Mouse (Mus musculus): Measurements from ENCODE around the gene Arhgap10.

The Arhgap10 gene

GRCm38 (mm10) chr8:77444166-77444870 is 73.4 kb downstream of the Arhgap10 start:
- DNase-seq (ENCODE audit: low read depth, low spot score) = peak; percentile 27

GRCm38 (mm10) chr8:77442452-77442851 is 75.3 kb downstream of the Arhgap10 start:
- peak; percentile 29 for DNase-seq (ENCODE audit: low read depth, low spot score)

DNA sequence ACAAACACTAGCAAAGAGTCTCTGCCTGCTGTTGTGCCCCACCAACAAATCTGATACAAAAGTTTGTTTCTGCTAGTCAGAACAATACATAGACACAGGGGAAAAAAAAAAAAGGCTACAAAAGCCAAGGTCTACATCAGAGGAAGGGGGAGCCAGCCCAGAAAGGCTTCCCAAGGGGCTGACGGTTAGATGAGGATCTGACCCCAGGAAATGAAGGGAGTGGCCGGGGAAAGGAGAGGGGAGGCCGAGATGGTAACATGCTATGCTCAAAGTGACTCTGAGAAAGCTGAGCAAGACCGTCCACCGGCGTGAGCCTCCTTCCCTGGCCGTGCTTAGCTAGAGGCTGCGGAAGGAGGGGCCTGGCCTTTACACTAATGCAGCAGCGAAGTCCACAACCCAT is 76.8 kb downstream of the Arhgap10 start:
- DNase-seq (ENCODE audit: low read depth, low spot score) = no peak

GRCm38 (mm10) chr8:77440324-77440880 is 77.4 kb downstream of the Arhgap10 start:
- DNase-seq (ENCODE audit: low read depth, low spot score) = no peak

DNA sequence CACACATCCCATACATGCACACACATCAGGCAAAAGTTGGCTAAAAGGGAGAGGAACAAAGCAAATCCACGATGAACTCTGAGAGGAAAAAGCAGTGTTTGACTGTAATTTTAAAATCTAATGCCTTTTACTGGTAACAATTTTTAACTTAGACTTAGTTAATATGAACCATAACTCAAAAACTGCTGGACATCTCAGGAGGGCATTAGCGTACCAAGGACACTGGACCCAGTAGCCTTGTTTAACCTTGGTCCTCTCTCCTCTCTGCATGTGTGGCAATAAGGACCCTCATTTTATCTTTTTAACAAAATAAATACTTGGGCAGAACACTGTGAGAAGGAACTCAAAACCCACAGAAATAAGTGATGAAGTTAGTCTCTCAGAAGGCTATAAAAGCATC is 78.1 kb downstream of the Arhgap10 start:
- DNase-seq (ENCODE audit: low read depth, low spot score) = no peak

DNA sequence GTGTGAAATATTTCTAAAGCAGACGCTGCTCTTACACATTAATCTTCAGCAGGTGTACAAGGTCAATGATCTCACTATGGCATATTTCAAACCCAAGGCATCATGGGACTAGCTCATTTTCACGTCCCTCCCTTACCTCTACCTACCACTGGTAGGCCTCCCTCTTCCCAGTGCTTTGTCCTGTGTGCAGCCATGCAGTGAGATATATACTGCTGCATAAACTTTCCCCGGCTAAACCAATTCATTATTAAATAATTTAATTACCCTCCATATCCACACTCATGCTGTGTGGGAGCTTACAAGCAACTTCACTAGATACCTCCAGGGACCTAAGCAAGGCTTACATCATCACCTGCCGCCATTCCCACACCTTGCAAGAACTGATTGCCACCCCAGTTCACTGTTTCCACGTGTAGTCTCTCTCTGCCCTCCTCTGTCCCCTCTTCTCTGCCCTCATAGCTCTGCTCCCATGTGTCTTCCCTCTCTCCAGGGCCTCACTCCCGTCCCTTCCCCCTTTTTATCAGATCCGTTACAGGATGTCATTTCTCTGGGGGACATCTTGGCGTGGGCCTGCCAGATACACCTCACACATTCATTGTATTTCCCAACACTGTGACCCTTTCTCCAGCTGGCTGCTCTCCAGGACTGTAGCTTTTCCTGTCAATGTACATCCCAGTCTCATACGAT is 79.8 kb downstream of the Arhgap10 start:
- no peak for DNase-seq (ENCODE audit: low read depth, low spot score)

GRCm38 (mm10) chr8:77436013-77436990 is 81.5 kb downstream of the Arhgap10 start:
- peak; percentile 25 for DNase-seq (ENCODE audit: low read depth, low spot score)

GRCm38 (mm10) chr8:77433221-77433620 is 84.5 kb downstream of the Arhgap10 start:
- DNase-seq (ENCODE audit: low read depth, low spot score) = peak; percentile 78

DNA sequence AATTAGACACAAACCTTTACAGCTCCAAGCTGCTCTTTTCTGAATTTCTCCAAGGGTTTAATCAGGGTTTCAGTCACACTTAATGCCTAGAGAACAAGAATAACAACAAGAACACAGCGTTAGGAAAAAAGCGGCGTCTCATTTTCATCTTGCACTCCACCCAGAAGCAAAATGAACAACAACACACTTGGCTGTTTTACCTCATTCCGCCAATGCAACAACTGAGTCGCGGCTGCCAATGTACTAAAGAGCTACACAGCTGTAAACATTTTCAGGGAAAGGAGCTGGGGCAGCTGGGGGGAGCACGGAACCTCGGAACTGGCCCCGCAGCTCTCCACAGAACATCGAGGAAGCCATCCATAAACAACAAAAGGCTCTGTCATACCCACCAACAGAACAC is 85.0 kb downstream of the Arhgap10 start:
- DNase-seq (ENCODE audit: low read depth, low spot score) = no peak

- peak; percentile 95 for DNase-seq (ENCODE audit: low read depth, low spot score)
These were observed 89.3 kb downstream of the Arhgap10 start for GRCm38 (mm10) chr8:77428420-77428819.

GRCm38 (mm10) chr8:77428015-77428414 is 89.7 kb downstream of the Arhgap10 start:
- DNase-seq (ENCODE audit: low read depth, low spot score) = peak; percentile 59

GRCm38 (mm10) chr8:77427438-77427837 is 90.3 kb downstream of the Arhgap10 start:
- DNase-seq (ENCODE audit: low read depth, low spot score) = no peak

DNA sequence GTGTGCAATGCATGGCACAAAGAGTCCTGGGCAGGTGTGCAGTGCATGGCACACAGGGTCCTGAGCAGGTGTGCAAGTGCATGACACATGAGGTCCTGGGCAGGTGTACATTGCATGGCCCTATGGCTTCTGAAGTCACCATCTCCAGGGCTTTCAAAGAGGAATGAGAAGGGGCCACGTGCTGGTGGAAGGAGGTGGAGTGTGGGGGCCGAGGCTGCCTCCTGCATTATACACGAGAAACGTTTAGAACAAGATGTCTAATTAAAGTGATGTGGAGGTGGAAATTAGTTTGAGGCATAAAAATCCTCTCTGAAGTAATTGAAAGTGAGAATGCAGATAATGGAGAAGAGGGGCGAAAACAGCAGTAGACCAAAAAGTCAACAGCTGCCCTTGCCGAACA is 93.9 kb downstream of the Arhgap10 start:
- no peak for DNase-seq (ENCODE audit: low read depth, low spot score)

DNA sequence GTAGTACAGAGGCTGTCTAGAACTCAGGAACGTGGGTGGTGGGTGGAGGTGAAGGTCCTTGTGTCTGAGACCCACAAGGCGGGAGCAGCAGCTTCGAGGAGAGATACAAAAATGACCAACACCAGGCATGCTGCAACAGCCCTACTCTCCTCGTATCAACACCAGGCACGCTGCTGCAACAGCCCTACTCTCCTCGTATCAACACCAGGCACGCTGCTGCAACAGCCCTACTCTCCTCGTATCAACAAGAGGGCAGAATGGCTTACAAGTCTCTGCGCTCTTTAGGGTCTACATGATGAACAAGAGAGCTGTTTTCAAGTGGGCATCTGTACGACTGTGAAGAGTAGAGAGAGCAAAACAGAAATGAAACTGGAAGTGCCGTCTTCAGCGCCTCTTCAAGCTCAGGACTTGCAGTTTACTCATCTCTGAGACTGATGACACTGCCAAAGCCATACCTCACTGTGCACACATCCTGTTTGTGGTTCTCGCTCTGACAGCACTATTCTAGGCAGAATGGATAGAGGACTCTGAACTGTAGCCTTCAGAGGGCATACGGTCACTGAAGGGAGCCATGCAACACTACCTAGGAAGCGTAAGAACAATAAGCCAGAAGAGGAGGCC is 95.0 kb downstream of the Arhgap10 start:
- DNase-seq (ENCODE audit: low read depth, low spot score) = peak; percentile 27

DNA sequence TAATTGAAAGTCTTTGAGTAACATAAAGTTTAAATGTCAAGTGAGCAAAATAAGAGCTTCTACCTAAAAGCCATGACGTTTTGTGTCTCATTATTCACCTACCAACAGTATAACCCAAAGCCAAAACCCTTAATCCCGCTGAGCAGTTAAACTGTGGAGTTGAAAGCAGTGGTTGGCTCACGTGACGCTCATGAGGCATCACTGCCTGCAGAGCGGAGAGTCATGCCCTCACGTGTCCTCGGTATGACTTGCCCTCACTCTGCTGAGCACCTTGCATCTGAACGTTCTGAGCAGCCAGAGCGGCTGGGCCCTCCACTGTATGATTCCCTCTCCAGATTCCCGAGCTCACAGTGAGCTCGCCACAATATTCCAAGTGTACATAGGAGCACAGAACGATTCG is 96.2 kb downstream of the Arhgap10 start:
- DNase-seq (ENCODE audit: low read depth, low spot score) = no peak

GRCm38 (mm10) chr8:77419731-77420130 is 98.0 kb downstream of the Arhgap10 start:
- DNase-seq (ENCODE audit: low read depth, low spot score) = peak; percentile 88

GRCm38 (mm10) chr8:77416738-77417137 is 101.0 kb downstream of the Arhgap10 start:
- DNase-seq (ENCODE audit: low read depth, low spot score) = no peak

DNA sequence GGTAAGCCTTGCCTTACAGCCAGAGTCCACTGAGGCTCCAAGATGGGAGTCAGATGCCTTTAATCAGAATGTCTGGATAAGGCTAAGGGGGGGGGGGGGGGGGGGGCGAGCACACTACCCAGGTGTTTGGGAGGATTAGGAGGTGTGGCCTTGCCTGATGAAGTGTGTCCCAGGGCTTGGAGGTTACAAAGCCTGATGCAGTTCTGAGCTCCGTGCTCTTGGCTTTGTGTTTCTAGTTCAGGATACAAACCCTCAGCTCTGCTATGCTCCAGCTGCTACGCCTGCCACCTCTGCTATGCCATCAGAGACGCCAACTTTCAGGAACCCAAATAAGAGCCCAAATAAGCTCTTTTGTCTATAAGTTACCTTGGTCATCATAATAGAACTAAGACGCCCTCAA is 101.7 kb downstream of the Arhgap10 start:
- DNase-seq (ENCODE audit: low read depth, low spot score) = no peak

- DNase-seq (ENCODE audit: low read depth, low spot score) = no peak
These were observed 106.5 kb downstream of the Arhgap10 start for GRCm38 (mm10) chr8:77411262-77411661.

DNA sequence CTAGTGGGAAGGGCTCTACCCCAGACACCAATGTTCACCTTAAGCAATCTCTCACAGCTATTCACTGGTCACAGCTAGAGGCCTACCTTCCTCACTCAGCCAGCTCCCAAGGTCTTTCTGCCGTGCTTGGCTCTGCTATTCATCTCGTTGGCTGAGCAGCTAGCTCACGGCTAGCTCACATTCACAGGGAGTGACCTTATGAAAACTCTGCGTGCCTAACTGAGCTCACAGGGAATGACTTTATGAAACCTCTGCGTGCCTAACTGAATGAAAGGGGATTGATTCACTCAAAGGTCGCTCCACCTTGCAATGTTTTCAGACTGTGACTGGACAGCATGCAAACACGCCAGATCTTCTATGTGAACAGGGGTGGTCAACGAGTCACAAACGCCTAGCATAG is 107.4 kb downstream of the Arhgap10 start:
- no peak for DNase-seq (ENCODE audit: low read depth, low spot score)

GRCm38 (mm10) chr8:77408527-77409215 is 109.1 kb downstream of the Arhgap10 start:
- no peak for DNase-seq (ENCODE audit: low read depth, low spot score)

Measured in 3T3-L1 (cell line).